Mouse (Mus musculus) thymus, adult 2 months (tissue): ENCODE data around the gene 1700029J07Rik.

Experiments
- CTCF ChIP-seq: fragments of 200-500 bp; IDR thresholded peaks from 2 replicates; pipeline ENCODE4 v1.5.1; 2012; ENCODE audit warnings: mild to moderate bottlenecking, control low read depth, low read length, moderate library complexity, borderline replicate concordance; ENCODE audit not compliant: control insufficient read depth, poor library complexity, insufficient read depth; ENCODE audit errors: extremely low read depth
- POLR2A ChIP-seq: fragments of 200-500 bp; IDR thresholded peaks from 2 replicates; pipeline ENCODE4 v1.6.1; 2012; ENCODE audit warnings: mild to moderate bottlenecking, low read length, control low read depth, moderate library complexity; ENCODE audit not compliant: control insufficient read depth, poor library complexity, insufficient read depth; ENCODE audit errors: extremely low read depth

DNA sequence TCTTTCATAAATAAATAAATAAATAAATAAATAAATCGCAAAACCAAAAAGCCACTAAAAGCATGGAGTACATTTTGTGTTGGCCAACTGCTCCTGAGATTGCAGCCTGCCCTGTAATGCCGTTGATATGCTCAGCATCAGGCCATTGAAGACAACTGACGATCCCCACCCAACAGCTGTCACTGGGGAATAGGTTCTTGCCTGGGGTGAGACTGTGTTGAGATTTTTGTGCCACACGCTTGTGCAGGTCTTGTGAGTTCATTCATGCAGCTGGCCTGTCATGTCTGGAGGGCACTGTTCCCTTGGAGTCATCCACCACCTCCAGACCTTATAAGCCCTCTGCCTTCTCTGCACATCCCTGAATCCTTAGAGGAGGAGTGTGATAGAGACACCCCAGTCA, 28.8 kb downstream of the 1700029J07Rik start:
- no peak for TF ChIP-seq CTCF
- no peak for TF ChIP-seq POLR2A
